Mouse (Mus musculus): ENCODE data around the gene Lypd4.

DNA sequence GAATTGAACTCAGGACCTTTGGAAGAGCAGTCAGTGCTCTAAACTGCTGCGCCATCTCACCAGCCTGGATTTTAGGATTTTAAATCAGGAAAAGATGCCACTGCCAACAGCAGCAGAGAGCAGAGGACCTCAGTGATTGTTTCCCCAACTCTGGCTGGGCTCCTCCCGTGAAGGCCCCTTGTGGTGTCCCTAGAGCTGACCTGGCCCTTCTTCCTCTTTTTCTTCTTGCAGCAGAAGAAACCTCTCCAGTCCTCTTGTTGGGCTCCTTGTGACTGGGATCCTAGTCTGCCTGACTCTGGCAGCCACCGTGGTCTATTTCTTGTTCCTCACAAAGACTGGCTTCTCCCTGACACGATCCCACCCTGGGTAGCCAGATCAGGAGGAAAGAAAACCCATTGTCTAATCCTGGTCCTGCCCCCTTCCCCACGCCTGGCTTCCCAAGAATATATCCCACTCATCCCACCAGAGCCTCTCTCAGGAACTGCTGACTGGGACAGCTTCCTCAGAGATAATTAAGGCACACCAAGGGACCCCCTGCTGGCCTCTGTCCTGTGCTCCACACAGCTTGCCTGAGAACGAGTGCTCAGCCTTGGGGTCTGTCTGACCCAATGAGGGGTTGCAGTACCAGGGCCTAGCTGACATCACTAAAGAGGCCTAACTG, 13.2 kb downstream of the Lypd4 start:
- no peak for TF ChIP-seq CTCF (IDR thresholded peaks at IDR 0.05; ENCODE audit: borderline replicate concordance, extremely low read depth, insufficient read depth, insufficient read length)
- TF ChIP-seq POLR2A (IDR thresholded peaks at IDR 0.05; ENCODE audit: borderline replicate concordance, extremely low read depth, insufficient read depth, insufficient read length, poor library complexity, severe bottlenecking): no peak
